Mouse (Mus musculus) T-helper 17 cell (primary cell): ENCODE measurements at regions not wholly inside any gene's neighbourhood (a gene's known extent, or its start where the extent isn't known, plus 50 kb on each side); places are given as distances from the start of the nearest gene placed in this dataset.

Source experiments
- in situ Hi-C, 2 experiments: fragments of 300-600 bp; cut with MboI, MseI; formaldehyde crosslinking; loops; 1 replicate in 1 of 2; 2 replicates in 1 of 2; pipeline ENCODE4 v1.15.1; 2025; ENCODE audit warnings: high pct_unique_total_duplicates in 2 of 2

DNA sequence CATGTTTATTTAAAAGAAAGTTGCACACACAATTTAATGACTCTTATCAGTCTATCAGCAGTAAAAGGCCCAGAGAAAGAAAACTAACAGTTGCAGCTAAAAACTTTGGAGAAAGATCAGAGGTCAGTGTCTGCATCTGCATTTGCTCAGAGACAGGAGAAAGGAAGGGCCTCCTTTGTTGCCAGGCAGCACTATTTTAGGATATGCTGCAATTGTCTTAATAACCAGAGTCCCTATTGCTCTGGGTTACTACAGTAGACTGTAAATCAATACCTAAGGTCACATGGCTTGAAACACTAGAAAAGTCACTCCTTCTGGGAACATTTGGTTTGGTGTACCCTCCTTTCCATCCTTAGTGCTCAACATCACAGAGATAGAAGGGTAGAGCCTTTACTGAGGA lies 175.7 kb downstream of the Hdgfl1 start:
- in situ Hi-C loops: no loop called here

- in situ Hi-C loops: no loop called here
Measured at GRCm38 (mm10) chr13:26593750-26594149, 176.2 kb downstream of the Hdgfl1 start.

DNA sequence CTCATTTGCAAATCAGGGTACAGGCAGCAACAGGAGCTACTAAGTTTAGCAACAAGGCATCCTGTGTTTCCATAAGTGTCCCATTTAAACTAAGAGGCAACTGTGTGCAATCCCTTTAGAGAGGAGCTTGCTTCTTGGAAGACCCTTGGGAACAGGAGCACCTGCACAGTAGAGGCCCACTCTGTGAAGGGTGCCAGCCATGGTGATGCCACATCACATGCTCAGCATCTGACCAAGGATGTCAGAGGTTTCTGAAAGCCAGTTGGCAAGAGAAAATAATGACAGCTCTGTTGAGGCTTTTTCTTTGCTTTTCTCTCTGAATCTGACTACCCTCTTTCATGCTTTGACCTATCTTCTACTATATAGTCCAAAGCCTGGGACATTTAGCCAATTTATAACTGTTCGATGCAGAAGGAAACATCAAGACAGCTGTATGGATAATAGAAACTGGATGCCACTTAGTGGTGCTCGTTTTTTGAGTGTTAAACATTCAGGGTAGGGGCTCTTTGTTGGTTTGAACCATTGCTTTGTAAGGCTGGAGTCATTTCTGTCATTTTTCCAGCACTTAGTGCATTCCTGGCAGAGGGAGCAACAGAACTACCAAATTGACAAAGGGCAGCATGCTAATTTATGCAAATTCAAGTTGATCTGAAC lies 193.9 kb downstream of the Hdgfl1 start:
- in situ Hi-C loops: no loop called here

DNA sequence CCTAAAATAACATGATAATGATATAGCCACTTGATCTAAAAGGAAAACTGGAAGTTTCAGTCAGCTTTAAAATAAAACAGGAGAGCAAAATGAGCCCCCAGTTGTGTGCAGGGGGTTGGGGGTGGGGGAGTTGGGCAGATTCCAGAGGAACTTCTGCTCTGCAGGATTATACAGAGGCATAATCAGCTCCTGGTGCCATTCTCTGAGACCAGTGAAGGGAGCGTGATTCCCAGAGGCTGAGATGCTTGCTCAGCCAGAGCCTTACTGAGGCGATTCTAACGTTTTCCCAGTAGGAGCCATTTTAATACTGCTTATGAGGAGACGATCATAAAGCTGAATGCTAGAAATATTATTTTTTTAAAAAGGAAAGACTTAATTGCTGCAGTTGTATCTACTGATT lies 200.5 kb downstream of the Hdgfl1 start:
- in situ Hi-C loops: no loop called here

DNA sequence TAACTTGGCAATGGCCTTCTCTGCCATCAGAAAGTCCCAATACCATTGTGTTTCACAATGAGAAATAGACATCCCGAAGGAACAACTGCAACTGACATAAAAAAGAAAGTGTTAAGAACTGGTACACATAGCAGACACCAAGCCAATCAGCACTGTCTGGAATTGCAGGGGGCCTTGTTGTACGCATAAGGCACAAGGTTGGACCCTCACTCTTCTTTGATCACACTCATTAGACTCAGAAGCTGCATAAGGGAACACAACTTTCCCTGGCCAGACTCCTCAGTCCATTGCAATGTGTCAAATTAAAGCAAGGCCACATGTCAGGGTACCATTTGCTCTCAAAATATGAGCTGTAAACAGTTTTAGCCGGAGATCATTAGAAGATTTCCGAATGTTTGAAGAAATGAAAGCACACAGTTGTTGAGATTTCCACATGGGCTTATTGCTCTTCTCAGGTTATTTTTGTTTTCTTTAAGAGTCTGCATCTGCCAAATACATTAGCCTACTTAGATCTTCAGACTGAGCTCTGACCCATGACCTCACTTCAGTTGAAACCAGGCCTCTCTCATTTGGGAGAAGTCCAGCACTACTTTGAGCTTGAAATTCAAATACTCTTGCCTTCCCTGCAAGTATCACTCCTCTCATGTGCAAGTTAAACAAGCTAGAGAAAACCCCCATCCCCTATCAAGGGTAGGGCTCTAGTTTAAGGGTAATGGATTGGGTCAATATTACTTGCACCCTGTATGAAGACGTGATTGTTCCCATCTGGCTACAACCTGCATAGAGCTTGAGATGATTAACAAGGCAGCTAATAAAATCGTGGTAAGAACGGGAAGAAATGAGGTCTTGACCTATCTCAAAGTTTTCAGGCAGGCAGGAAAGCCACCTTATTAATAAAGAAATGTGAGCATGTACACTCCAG lies 204.8 kb downstream of the Hdgfl1 start:
- in situ Hi-C loops: no loop called here

DNA sequence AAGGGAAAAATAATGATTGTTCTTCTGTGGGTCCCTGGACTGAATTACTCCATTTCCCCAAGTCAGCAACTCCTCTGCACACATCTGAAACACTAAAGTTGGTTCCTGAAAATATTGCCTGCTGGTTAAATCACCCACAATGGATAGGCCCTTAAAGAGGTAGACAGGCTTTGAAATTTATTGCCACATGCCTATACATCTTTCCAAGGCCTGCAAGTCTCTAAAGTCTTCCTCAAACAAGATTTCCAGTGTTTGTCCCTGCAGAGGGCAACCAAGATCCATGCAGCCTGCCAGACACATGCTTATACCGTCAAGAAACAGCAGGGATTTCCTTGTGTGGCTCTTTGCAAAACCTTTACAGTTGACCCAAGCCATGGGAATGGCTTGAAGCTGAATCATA lies 211.6 kb downstream of the Hdgfl1 start:
- in situ Hi-C loops: loop anchor here in 1 of 2 experiments (10.0 kb wide), 1 partner anchor 1076 kb away; no protein-coding TSS in a partner anchor

DNA sequence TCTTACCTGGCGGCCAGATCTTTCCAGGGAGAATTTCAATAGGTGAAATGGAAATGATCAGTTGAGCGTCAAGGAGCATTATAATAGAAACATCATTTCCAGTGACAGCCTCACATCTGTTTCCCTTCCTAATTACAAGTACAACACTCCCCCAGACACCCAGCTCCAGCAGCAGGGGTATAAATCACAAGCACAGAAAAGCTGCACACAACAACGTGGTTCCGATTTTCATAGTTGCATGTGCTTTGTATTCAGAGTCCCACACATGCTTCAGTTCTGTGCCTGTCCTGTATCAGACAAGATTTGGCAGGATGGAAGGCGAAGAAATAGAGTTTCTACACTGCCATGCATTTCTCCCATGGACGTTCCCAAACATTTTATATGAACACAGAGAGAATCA lies 215.7 kb downstream of the Hdgfl1 start:
- in situ Hi-C loops: loop anchor here in 1 of 2 experiments (10.0 kb wide), 1 partner anchor 1081 kb away; no protein-coding TSS in a partner anchor

- in situ Hi-C loops: loop anchor here in 1 of 2 experiments (10.0 kb wide), 1 partner anchor 1083 kb away; no protein-coding TSS in a partner anchor
Measured at GRCm38 (mm10) chr13:26552122-26552521, 217.8 kb downstream of the Hdgfl1 start.

- in situ Hi-C loops: loop anchor here in 1 of 2 experiments (10.0 kb wide), 1 partner anchor 246 kb away; no protein-coding TSS in a partner anchor
Measured at GRCm38 (mm10) chr13:26538928-26539327, 231.0 kb downstream of the Hdgfl1 start.

DNA sequence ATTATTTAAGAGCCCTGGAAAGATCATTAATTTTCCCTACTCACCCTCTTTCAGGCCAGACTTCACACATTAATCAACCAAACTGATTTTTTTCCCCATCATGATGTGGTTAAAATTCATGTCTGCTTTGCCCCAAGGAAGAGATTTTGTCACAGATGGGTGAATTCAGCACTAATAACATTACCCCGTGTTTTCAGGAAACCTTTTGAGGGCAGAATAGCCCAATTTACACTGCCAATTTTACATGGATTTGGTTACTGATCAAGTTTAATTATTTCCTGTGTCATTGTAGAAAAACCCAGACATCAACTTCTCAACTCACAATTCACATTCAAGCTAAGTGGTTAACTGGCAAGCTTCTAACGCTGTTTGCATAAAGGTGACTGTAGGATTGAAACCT lies 233.4 kb downstream of the Hdgfl1 start:
- in situ Hi-C loops: loop anchor here in 1 of 2 experiments (10.0 kb wide), 1 partner anchor 248 kb away; no protein-coding TSS in a partner anchor

DNA sequence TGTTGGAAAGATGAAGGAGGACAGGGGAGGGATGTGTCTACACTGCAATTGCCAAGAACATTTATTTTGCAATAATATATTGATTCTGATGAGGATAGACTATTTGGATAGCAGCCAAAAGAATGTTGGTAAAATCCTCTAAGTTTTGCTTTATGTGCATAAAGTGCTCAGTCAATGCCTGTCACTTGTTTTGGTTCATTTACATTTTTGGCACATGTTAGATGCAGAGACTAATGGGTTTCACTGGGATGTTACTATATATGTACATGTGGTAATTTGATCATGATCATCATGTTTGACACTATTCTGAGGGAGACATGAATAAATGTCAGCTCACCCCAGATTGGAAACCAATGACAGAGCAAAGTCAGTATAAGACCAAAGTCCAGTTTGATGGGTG lies 237.2 kb downstream of the Hdgfl1 start:
- in situ Hi-C loops: loop anchor here in 1 of 2 experiments (10.0 kb wide), 1 partner anchor 252 kb away; no protein-coding TSS in a partner anchor

DNA sequence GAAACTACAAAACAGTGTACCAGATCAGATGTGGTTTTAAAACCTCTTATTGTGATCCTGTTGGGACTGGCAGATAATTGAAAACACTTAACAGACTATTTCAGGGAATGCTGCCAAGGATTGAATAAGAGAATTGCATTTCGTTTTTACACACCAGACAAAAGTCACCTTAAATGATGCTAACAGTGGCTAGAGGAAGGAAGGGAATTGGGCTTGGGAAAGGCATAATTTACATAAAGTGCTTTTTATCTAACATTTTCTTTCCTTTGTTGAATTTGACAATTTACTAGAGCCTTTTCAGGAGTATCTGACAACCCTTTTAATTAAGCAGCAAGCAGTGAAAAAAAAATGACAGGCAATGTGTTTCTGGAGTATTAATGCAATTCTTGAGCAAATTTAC lies 250.9 kb downstream of the Hdgfl1 start:
- in situ Hi-C loops: no loop called here

- in situ Hi-C loops: no loop called here
Measured at GRCm38 (mm10) chr13:26518425-26518824, 251.5 kb downstream of the Hdgfl1 start.

- in situ Hi-C loops: no loop called here
Measured at GRCm38 (mm10) chr13:26517646-26518045, 252.3 kb downstream of the Hdgfl1 start.

- in situ Hi-C loops: no loop called here
Measured at GRCm38 (mm10) chr13:26510448-26510847, 259.5 kb downstream of the Hdgfl1 start.

DNA sequence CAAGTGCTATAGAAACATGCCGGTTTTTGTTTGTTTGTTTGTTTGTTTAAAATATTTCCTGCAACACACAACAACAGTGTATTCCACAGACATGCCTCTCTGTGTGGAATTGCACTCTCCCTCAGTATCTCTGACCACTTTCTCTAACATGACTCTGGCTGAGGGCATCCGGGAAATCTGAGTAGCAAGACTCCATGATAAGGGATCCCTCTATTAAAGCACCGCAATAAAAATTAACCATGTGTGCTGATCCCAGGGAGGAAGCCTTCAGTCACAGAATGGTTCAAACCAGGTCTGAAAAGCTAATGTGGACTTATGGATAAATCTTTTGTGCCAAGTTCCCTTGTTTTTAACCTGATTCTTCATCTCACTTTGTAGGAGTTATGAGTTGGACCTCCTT lies 260.1 kb downstream of the Hdgfl1 start:
- in situ Hi-C loops: no loop called here

DNA sequence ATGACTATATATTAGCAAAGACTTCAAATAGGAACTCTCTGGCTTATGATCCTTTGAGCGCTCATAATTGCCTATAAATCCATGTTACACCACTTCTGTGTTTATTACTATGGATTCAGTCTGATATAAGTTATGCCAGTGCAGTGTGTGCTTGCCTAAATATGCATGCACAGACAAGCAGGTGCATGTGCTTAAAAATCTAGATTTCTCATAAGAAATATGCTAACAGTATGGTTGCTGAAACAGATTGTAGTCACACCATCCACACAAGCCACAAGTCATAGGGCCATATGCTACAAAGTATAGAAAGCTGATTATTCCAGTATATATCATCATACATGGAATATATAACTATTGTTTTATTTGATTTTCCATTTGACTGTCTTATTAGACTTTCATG lies 266.2 kb downstream of the Hdgfl1 start:
- in situ Hi-C loops: no loop called here

GRCm38 (mm10) chr13:26497086-26497485 lies 272.9 kb downstream of the Hdgfl1 start:
- in situ Hi-C loops: no loop called here

DNA sequence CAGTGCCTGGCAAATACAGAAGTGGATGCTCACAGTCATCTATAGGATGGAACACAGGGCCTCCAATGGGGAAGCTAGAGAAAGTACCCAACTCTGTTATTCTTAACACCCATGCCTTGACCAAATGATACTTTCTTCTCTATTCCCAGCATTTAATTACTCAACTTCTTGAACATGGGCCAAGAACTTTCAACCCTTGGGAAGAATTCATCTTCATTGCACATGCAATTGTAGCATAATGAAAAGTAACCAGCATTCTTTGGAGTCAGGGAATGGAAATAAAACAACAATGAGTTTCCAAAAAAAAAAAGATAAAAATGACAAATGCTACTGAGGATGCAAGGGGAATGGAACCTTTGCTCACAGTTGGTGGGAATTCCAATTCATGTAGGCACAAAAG lies 274.1 kb downstream of the Hdgfl1 start:
- in situ Hi-C loops: no loop called here

DNA sequence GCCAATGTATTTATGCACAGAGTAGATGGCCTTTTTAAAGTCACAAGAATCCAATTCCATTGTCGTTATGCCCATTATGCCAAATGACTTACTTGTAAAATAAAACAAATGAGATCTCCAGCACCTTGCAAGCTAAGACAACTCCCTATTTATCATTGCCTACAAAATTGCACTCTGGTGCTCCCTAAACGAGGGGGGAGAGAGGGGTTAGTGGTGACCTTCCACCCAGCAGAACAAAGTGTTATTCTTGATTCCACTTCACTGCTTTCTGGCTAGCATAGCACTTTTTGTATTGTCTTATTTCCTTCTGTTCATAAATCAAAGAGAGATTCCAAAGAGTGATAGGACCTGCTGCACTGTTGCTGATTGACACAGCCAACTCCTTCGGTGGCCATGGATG lies 300.6 kb downstream of the Hdgfl1 start:
- in situ Hi-C loops: no loop called here

DNA sequence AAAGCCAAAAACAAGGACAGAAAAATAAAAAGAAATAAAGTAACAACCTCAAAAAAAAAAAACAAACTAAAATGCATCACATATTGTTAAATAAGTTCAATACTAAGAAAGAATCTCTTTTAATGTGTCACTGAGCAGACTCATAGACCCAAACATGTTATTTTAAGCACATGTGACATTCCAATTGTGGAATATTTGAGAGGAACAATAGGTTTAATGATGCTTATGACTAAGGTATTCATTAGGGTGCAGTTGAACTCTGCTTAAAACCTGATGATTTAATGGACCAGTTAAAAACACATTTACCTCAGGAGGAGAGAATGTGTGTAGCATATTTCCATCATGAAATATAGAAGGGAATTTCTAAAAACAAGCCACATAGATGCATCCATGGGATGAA lies 302.4 kb downstream of the Hdgfl1 start:
- in situ Hi-C loops: no loop called here

GRCm38 (mm10) chr13:26464523-26464922 lies 305.4 kb downstream of the Hdgfl1 start:
- in situ Hi-C loops: no loop called here
